Mouse (Mus musculus) E14TG2a.4 (cell line): Measurements from ENCODE around the gene 2900092C05Rik.

Experiments
- CTCF ChIP-seq: conservative IDR thresholded peaks from 2 replicates; pipeline ENCODE4 v1.5.1; 2014; ENCODE audit warnings: low read length
- NANOG ChIP-seq: IDR thresholded peaks from 2 replicates; pipeline ENCODE4 v1.6.1; 2014; ENCODE audit warnings: borderline replicate concordance, low read length, mixed read lengths
- POU5F1 ChIP-seq: IDR thresholded peaks from 2 replicates; pipeline ENCODE4 v1.6.1; 2014; ENCODE audit warnings: low read length, borderline replicate concordance

DNA sequence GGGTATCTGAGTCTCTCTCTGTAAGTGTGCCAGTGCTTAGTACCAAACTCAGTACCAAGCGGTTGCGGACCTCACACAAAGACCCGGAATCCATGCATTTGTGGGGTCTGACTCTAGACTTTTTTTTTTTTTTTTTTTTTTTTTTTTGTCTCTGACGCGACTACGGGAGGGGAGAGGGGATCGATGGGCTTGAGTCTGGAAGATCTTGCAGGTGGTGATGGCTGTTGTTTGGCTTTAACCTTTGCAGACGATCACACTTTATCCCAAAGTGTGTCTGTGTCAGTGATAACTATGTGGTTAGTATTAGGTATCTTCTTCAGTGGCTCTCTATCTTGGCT is 33.3 kb upstream of the 2900092C05Rik start:
- no peak for TF ChIP-seq CTCF
- no peak for TF ChIP-seq NANOG
- TF ChIP-seq POU5F1, result no peak
